Mouse (Mus musculus) adrenal gland, postnatal 4 days (tissue): ENCODE measurements around the gene Ern2. TPM values are rescaled to one million over a fixed set of nuclear protein-coding genes. Genes with fewer than 3 reads are reported as not detected.

Experiments used
- DNase-seq, 2 experiments: peaks; one replicate each; pipeline ENCODE4 v3.0.0; 2021 to 2022; ENCODE audit warnings: low spot score in 2 of 2, mixed read lengths in 2 of 2
- long read RNA-seq, 2 experiments: library from polyadenylated mRNA; stranded (forward); transcript quantifications; one replicate each; pipeline ENCODE4 v2.0.0; 2021
- total RNA-seq, 2 experiments: library from RNA; stranded (reverse); gene quantifications; 2 replicates each; pipeline ENCODE4 v1.2.3; 2021

The Ern2 gene
- under 1 TPM in 1 of 2 experiments, not detected in 1; 0.22 TPM for total RNA-seq
- long read RNA-seq, experiment 1, result 0 reads
- long read RNA-seq, experiment 2, result 0 reads

- no peak for DNase-seq
These were observed at the start of gene Ern2 for GRCm38 (mm10) chr7:122186043-122186442. TSS of gene Ern2 (minus strand) at chr7:122186207.

GRCm38 (mm10) chr7:122230866-122231265 is 44.9 kb upstream of the Ern2 start:
- no peak for DNase-seq

- no peak for DNase-seq
These were observed 43.9 kb upstream of the Ern2 start for GRCm38 (mm10) chr7:122229916-122230315.

DNA sequence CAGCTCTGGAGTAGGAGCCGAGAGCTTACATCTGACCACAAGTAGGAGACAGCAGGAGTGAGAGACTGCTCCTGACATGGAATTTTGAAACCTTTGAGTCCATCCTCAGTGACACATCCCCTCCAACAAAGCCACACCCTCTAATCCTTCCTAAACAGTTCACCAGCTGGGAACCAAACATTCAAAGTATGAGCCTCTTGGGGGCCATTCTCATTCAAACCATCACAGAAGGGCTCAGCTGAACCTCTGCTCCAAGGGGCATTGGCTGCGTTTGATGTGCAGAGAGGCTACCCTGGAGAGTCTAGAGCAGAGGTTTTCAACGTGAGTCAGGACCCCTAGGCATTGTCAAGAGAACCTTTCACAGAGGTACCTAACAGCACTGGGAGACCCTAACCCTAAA is 43.3 kb upstream of the Ern2 start:
- DNase-seq, result no peak

- no peak for DNase-seq
These were observed 40.7 kb upstream of the Ern2 start for GRCm38 (mm10) chr7:122226744-122227143.

GRCm38 (mm10) chr7:122226020-122226742 is 40.2 kb upstream of the Ern2 start:
- no peak for DNase-seq

- peak in 1 of 2 experiments; percentile 11 for DNase-seq
These were observed 33.4 kb upstream of the Ern2 start, which contains the start of gene Chp2 for GRCm38 (mm10) chr7:122219315-122219801. TSS of gene Chp2 (plus strand) at chr7:122219496.

- no peak for DNase-seq
These were observed 22.4 kb upstream of the Ern2 start for GRCm38 (mm10) chr7:122208276-122209021.

GRCm38 (mm10) chr7:122206121-122206520 is 20.1 kb upstream of the Ern2 start:
- no peak for DNase-seq

GRCm38 (mm10) chr7:122203936-122204335 is 17.9 kb upstream of the Ern2 start:
- no peak for DNase-seq

DNA sequence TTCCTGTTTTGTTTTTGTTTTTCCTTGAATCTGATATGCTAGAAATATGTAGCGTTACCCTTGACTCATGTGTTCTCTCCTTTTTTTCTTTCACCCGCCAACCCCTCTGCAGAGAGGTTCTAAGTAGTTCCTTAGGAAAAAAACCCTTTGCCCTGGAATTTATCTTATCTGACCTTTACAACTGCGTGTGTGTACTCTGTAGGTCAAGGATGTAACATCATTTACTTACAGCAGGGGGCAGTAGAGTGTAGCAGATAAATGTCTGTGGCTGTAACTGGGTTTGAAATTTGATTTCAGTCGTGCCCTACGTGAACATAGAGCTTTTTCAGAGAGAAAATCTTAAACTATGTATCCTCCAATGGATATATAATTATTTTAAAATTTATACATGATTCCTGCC is 13.3 kb upstream of the Ern2 start:
- no peak for DNase-seq

DNA sequence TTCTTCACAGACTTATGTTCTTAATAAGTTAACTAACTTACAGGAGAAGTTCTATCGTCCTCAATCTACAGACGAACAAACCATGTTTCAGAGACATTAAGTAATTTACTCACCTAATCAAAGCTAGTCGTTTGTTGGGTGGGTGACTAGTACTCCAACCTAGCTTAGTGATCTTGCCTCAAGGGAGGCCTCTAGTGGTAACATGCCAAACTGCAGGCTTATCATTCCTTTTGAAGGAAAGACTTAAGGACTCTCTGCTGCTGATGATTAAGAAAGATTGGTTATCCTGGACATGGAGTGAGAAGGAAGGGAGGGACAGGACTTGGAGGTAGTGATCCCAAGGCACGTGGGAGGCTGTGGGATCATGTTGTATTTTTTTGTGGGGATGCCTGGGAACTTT is 11.3 kb upstream of the Ern2 start:
- DNase-seq, result no peak

DNA sequence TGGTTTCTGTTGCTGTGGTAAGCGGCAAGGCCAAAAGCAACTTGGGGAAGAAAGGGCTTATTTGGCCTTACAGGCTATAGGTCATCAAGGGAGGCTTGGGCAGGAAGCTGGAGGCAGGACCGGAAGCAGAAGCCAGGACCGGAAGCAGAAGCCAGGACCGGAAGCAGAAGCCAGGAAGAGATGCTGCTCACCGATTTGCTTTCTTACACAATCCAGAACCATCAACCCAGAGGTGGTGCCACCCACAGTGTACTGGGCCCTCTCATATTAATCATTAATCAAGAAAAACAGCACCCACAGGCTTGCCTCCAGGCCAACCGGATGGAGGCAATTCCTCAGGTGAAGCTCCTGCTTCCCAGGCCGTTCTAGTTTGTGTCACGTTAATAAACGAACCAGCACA is 10.8 kb upstream of the Ern2 start:
- DNase-seq, result no peak

- no peak for DNase-seq
These were observed 7.9 kb upstream of the Ern2 start for GRCm38 (mm10) chr7:122193919-122194318.

DNA sequence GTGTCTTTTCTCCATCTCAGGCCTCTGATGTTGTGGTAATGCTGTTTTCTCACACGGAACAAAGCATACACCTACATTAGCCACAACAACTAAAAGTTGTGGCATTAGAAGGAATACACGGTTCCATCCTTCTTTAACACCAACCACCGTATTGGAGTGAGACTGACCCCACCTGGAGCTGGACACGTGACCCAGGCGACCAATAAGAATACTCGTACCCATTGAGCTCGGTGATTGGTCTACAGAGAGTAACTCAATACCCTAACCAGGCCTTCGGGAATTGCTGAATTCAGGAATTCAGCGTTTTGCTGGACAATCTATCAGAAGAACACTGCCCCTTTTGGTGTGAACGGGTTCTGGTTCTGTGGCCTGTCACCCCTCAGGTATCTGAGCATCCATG is 5.1 kb upstream of the Ern2 start:
- DNase-seq, result no peak

- peak in 1 of 2 experiments; percentile 14 for DNase-seq
These were observed 3.5 kb upstream of the Ern2 start for GRCm38 (mm10) chr7:122189484-122189883.

DNA sequence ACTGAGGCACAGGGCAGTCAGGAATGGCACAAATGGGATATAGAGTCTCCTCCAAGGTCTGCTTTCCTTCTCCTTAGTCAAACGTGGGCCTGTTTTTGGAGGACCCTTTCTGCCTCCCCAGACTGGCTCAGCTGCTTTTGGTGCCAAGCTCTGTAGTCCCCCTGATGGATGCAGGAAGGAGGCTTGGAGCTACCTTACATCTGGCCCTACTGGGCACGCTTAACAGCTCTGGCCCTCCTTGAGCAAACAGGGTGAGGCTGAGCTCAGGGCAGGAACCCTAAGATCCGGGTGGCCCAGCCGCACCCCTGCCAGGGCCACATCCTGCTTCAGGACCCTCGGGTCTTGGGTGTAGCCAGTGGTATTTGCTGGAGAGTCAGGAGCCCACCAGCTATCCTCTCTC is 1.4 kb downstream of the Ern2 start:
- DNase-seq, result no peak

DNA sequence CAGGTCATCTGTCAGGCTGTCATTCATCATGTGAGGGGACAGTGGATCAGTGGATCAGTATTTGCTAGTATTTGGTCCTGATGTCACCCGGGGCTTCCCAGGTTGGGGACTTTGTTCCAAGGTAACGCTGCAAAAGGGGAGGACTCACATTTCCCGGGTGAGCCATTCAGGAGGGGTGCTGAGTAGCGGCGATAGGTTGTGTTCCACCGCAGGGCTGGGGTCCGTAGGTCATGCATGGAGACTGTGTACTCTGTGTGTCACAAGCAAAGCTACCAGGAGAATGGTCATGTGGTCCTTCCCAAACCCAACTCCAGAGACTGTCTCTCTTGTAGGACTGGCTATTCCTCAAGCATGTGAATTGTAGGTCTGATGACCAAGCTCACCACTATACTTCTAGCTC is 5.3 kb downstream of the Ern2 start:
- no peak for DNase-seq

GRCm38 (mm10) chr7:122171613-122172012 is 14.4 kb downstream of the Ern2 start:
- no peak for DNase-seq

DNA sequence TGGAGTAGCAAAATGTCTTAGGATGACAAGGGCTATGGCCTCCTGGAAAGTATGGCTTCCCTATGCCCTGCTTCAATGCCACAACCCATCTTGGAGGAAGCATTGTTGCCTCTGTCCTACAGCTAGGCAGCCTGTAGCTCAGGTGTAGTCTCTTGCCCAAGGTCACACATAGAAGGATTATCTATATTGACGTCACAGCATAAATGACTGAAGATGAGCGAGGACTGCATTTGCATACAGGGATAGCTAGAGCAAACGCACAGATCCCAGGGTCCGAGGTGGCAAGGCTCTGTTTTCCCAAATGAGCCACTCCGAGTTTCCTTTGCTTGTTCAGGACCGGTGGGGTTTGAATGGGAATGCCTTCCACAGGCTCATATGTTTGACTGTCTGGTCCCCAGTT is 15.3 kb downstream of the Ern2 start:
- DNase-seq, result no peak

DNA sequence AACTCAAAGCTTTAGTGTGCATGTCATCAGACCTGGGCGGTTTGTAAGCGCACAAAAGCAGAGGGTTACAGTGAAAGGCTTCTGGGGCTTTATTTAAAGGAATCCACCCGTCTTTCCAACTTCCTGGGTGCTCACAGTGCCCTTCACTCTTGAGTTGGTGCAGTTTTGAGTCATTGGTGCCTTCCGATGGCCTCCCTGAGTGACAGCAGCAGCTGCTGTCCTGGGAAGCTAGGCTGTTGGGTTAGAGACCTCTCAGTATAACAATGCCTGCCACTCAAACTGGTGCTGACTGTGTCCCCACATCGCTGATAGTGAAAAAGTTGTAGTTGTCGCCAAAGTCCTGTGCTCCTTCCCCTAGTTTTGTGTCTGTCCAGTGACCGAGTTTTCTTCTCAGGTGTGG is 18.8 kb downstream of the Ern2 start:
- no peak for DNase-seq

- DNase-seq, result no peak
These were observed 22.2 kb downstream of the Ern2 start for GRCm38 (mm10) chr7:122163766-122164165.
